Mouse (Mus musculus): ENCODE data around the gene Spout1.
"Not testable (repeated sequence)": the region's sequence is repeated elsewhere in the genome, so short reads cannot be mapped to it uniquely, and the experiment has no call there.

Spout1 gene

GRCm38 (mm10) chr2:30182424-30182823 is 4.2 kb upstream of the Spout1 start:
- DNase-seq (ENCODE audit: low read depth in 2 of 2, low spot score in 2 of 2): no peak

GRCm38 (mm10) chr2:30178711-30179110 is 452 bp upstream of the Spout1 start:
- DNase-seq (ENCODE audit: low read depth in 2 of 2, low spot score in 2 of 2): not testable (repeated sequence)

- no peak for DNase-seq (ENCODE audit: low read depth in 2 of 2, low spot score in 2 of 2)
These were observed 1.7 kb downstream of the Spout1 start for GRCm38 (mm10) chr2:30176561-30176960.

GRCm38 (mm10) chr2:30175897-30176296 is 2.4 kb downstream of the Spout1 start:
- no peak for DNase-seq (ENCODE audit: low read depth in 2 of 2, low spot score in 2 of 2)

- DNase-seq (ENCODE audit: low read depth in 2 of 2, low spot score in 2 of 2): no peak
These were observed 4.6 kb downstream of the Spout1 start for GRCm38 (mm10) chr2:30173541-30174240.

GRCm38 (mm10) chr2:30171997-30172382 is 6.3 kb downstream of the Spout1 start:
- no peak for DNase-seq (ENCODE audit: low read depth in 2 of 2, low spot score in 2 of 2)

- peak; percentile 48 to 64 for DNase-seq (ENCODE audit: low read depth in 2 of 2, low spot score in 2 of 2)
These were observed 6.8 kb downstream of the Spout1 start, which contains the start of gene Endog for GRCm38 (mm10) chr2:30171371-30171996. Gene Endog (plus strand): TSS chr2:30171493.

- DNase-seq (ENCODE audit: low read depth in 2 of 2, low spot score in 2 of 2): no peak
These were observed 11.6 kb downstream of the Spout1 start for GRCm38 (mm10) chr2:30166677-30167076.

- no peak for DNase-seq (ENCODE audit: low read depth in 2 of 2, low spot score in 2 of 2)
These were observed 13.8 kb downstream of the Spout1 start for GRCm38 (mm10) chr2:30164340-30164932.

- DNase-seq (ENCODE audit: low read depth in 2 of 2, low spot score in 2 of 2): peak in 1 of 2 experiments; percentile 51
These were observed 16.4 kb downstream of the Spout1 start for GRCm38 (mm10) chr2:30161809-30162208.

- DNase-seq (ENCODE audit: low read depth in 2 of 2, low spot score in 2 of 2): not testable (repeated sequence)
These were observed 18.4 kb downstream of the Spout1 start for GRCm38 (mm10) chr2:30159871-30160270.

- DNase-seq (ENCODE audit: low read depth in 2 of 2, low spot score in 2 of 2): no peak
These were observed 25.6 kb downstream of the Spout1 start for GRCm38 (mm10) chr2:30152616-30153015.

GRCm38 (mm10) chr2:30151840-30152239 is 26.4 kb downstream of the Spout1 start:
- no peak for DNase-seq (ENCODE audit: low read depth in 2 of 2, low spot score in 2 of 2)

GRCm38 (mm10) chr2:30147466-30147865 is 30.8 kb downstream of the Spout1 start:
- DNase-seq (ENCODE audit: low read depth in 2 of 2, low spot score in 2 of 2): no peak

- DNase-seq (ENCODE audit: low read depth in 2 of 2, low spot score in 2 of 2): no peak
These were observed 33.8 kb downstream of the Spout1 start for GRCm38 (mm10) chr2:30144436-30144835.

GRCm38 (mm10) chr2:30140021-30140420 is 38.2 kb downstream of the Spout1 start:
- DNase-seq (ENCODE audit: low read depth in 2 of 2, low spot score in 2 of 2): not testable (repeated sequence)

GRCm38 (mm10) chr2:30136458-30136857 is 41.8 kb downstream of the Spout1 start:
- DNase-seq (ENCODE audit: low read depth in 2 of 2, low spot score in 2 of 2): no peak

GRCm38 (mm10) chr2:30134928-30135620 is 43.2 kb downstream of the Spout1 start:
- DNase-seq (ENCODE audit: low read depth in 2 of 2, low spot score in 2 of 2): no peak

GRCm38 (mm10) chr2:30134378-30134711 is 43.9 kb downstream of the Spout1 start:
- DNase-seq (ENCODE audit: low read depth in 2 of 2, low spot score in 2 of 2): no peak

GRCm38 (mm10) chr2:30133613-30134377 is 44.5 kb downstream of the Spout1 start, which contains the start of gene Tbc1d13:
Gene Tbc1d13 (plus strand): TSS chr2:30133746.
- DNase-seq (ENCODE audit: low read depth in 2 of 2, low spot score in 2 of 2): peak; percentile 97 to 99

All from CD8-positive naive resting alpha-beta T cell, adult 2 months (primary cell).